Mouse (Mus musculus) mouse embryonic stem cell (cell line): ENCODE measurements around the gene Cped1.

ENCODE experiments used
- in situ Hi-C, 2 experiments: fragments of 300-500 bp; cut with MboI; formaldehyde crosslinking; loops; 1 replicate in 1 of 2; 3 replicates in 1 of 2; pipeline ENCODE4 v1.14.3; 2019 to 2020; ENCODE audit warnings: low sequenced_read_pairs in 2 of 2, low pct_unique_long_range_greater_than_20kb in 1 of 2, mixed read lengths in 1 of 2; ENCODE audit not compliant: unreplicated experiment in 1 of 2

Gene Cped1

GRCm38 (mm10) chr6:22051526-22051925 lies 65.8 kb downstream of the Cped1 start:
- in situ Hi-C loops, result loop anchor here in 1 of 2 experiments (25.0 kb wide), 1 partner anchor 264 kb away; no protein-coding TSS in a partner anchor

- in situ Hi-C loops, result loop anchor here in 1 of 2 experiments (25.0 kb wide), 1 partner anchor 266 kb away; no protein-coding TSS in a partner anchor
Measured at GRCm38 (mm10) chr6:22053014-22053413, 67.3 kb downstream of the Cped1 start.

- in situ Hi-C loops, result loop anchor here (10.0 to 25.0 kb wide), 2 partner anchors 270 to 277 kb away; no protein-coding TSS in a partner anchor
Measured at GRCm38 (mm10) chr6:22064341-22064740, 78.6 kb downstream of the Cped1 start.

GRCm38 (mm10) chr6:22070603-22071322 lies 85.0 kb downstream of the Cped1 start:
- in situ Hi-C loops, result loop anchor here in 1 of 2 experiments (25.0 kb wide), 1 partner anchor 283 kb away; no protein-coding TSS in a partner anchor

- in situ Hi-C loops, result loop anchor here in 1 of 2 experiments (25.0 kb wide), 1 partner anchor 284 kb away; no protein-coding TSS in a partner anchor
Measured at GRCm38 (mm10) chr6:22071323-22071840, 85.7 kb downstream of the Cped1 start.

GRCm38 (mm10) chr6:22072737-22073136 lies 87.0 kb downstream of the Cped1 start:
- in situ Hi-C loops, result loop anchor here in 1 of 2 experiments (25.0 kb wide), 1 partner anchor 285 kb away; no protein-coding TSS in a partner anchor

GRCm38 (mm10) chr6:22074232-22075083 lies 88.7 kb downstream of the Cped1 start:
- in situ Hi-C loops, result loop anchor here in 1 of 2 experiments (25.0 kb wide), 1 partner anchor 287 kb away; no protein-coding TSS in a partner anchor

GRCm38 (mm10) chr6:22078686-22079264 lies 93.1 kb downstream of the Cped1 start:
- in situ Hi-C loops, result no loop called here

GRCm38 (mm10) chr6:22086056-22086455 lies 100.3 kb downstream of the Cped1 start:
- in situ Hi-C loops, result no loop called here

- in situ Hi-C loops, result no loop called here
Measured at GRCm38 (mm10) chr6:22088346-22089064, 102.8 kb downstream of the Cped1 start.

- in situ Hi-C loops, result no loop called here
Measured at GRCm38 (mm10) chr6:22091773-22092172, 106.1 kb downstream of the Cped1 start.

- in situ Hi-C loops, result no loop called here
Measured at GRCm38 (mm10) chr6:22093792-22094191, 108.1 kb downstream of the Cped1 start.

- in situ Hi-C loops, result no loop called here
Measured at GRCm38 (mm10) chr6:22097709-22098108, 112.0 kb downstream of the Cped1 start.

GRCm38 (mm10) chr6:22099832-22100231 lies 114.1 kb downstream of the Cped1 start:
- in situ Hi-C loops, result loop anchor here (25.0 kb wide), 1 partner anchor 387 kb away; no protein-coding TSS in a partner anchor

GRCm38 (mm10) chr6:22101939-22102338 lies 116.2 kb downstream of the Cped1 start:
- in situ Hi-C loops, result loop anchor here (25.0 kb wide), 1 partner anchor 385 kb away; no protein-coding TSS in a partner anchor

- in situ Hi-C loops, result loop anchor here (25.0 kb wide), 1 partner anchor 385 kb away; no protein-coding TSS in a partner anchor
Measured at GRCm38 (mm10) chr6:22102752-22103151, 117.0 kb downstream of the Cped1 start.

- in situ Hi-C loops, result loop anchor here (25.0 kb wide), 1 partner anchor 384 kb away; no protein-coding TSS in a partner anchor
Measured at GRCm38 (mm10) chr6:22103713-22104112, 118.0 kb downstream of the Cped1 start.
